Mouse (Mus musculus): ENCODE measurements around the gene Pgap3. TPM values are rescaled to one million over a fixed set of nuclear protein-coding genes. Genes with fewer than 3 reads are reported as not detected.

Gene Pgap3
- polyA plus RNA-seq, 1 experiment from 2014 or later, result 12.6 TPM

- Histone ChIP-seq H3K9me3 (ENCODE audit: control insufficient read depth, low read depth, low read length) (no peaks in the 10 kb centered on the region), H3K9ac (replicated peaks; ENCODE audit: low read depth, low read length) (no peak overlapping the region), H3K27ac (ENCODE audit: low read length) (no peak overlapping the region), H3K4me2 (replicated peaks; ENCODE audit: low read depth, low read length) (no peak overlapping the region), H3K27me3 (ENCODE audit: control insufficient read depth, insufficient read depth, low read length) (no peaks in the 10 kb centered on the region), H3K36me3 (ENCODE audit: control insufficient read depth, insufficient read depth, low read length) (peaks cover 32% of the 10 kb centered on the region), H3K4me1 (ENCODE audit: control insufficient read depth, insufficient read depth, low read length) (0 out of 2 replicates have a peak, but pooled peaks cover 4% of the 10 kb centered on the region), H3K4me3 (ENCODE audit: low read depth, low read length) (no peak overlapping the region)
- ATAC-seq (ENCODE audit: insufficient number of reproducible peaks, insufficient read depth, low FRiP score, low read depth), result no peak
- WGBS, result 81% methylated on average over 6 of the region's 6 CpGs
These were observed 27.0 kb downstream of the Pgap3 start for GRCm38 (mm10) chr11:98373244-98373643.

DNA sequence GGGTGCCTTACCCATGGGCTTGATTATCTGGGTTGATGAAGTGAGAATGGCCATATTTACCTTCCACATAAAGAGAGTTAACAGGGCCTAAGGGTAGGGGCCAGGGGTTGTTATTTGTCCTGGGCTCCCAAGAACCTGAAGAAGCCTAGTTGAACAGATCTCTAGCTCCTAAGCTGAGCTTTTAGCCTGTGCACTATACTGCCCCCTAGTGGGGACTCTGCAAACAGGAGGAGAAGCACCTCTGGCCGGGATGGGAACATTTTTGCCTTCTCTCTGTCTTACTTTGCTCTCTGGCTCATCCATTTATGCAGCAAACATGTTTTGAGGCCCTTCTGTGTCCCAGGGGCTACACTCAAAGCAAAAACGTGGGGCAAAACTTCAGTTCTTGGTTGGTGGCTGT is 27.9 kb downstream of the Pgap3 start:
- no peak overlapping the region for H3K4me2 ChIP-seq (replicated peaks; ENCODE audit: low read depth, low read length)
- ATAC-seq (ENCODE audit: insufficient number of reproducible peaks, insufficient read depth, low FRiP score, low read depth), result no peak
- no peak overlapping the region for H3K9ac ChIP-seq (replicated peaks; ENCODE audit: low read depth, low read length)
- peaks cover 24% of the 10 kb centered on the region for H3K36me3 ChIP-seq (ENCODE audit: control insufficient read depth, insufficient read depth, low read length)
- no peak overlapping the region for H3K27ac ChIP-seq (ENCODE audit: low read length)
- 0 out of 2 replicates have a peak, but pooled peaks cover 4% of the 10 kb centered on the region for H3K4me1 ChIP-seq (ENCODE audit: control insufficient read depth, insufficient read depth, low read length)
- WGBS, result 11% methylated on average over 2 of the region's 2 CpGs
- H3K9me3 ChIP-seq (ENCODE audit: control insufficient read depth, low read depth, low read length), result no peaks in the 10 kb centered on the region
- no peaks in the 10 kb centered on the region for H3K27me3 ChIP-seq (ENCODE audit: control insufficient read depth, insufficient read depth, low read length)
- H3K4me3 ChIP-seq (ENCODE audit: low read depth, low read length), result no peak overlapping the region

DNA sequence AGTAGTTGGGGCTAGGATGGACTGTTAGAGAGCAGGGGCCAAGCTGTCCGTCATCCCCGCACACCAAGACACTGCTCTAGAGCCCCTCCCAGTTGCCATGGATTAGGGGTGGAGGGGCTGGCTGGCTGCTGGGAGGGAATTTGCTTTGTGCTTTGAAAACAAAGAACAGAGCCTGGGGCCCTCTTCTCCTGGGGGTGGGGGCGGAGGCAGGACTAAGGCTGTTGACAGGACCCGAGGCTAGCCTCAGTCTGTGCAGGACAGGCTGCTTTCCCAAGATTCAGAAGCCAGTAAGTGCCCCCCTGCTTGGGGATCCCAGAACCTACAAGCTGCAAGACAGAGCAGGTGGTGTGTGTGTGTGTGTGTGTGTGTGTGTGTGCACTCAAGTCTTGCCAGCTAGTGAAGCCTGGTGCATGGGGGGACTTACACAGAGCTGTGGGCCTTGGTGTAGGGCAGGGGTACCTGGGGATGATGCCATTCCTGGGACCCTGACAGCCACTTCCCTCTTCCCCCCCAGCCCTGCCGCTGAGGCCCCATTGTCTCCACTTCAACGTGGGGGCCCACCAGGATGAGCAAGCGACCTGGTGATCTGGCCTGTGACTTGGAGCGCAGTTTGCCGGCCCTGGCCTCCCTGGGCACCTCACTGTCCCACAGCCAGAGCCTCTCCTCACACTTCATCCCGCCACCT is 28.6 kb downstream of the Pgap3 start:
- H3K36me3 ChIP-seq (ENCODE audit: control insufficient read depth, insufficient read depth, low read length), result peaks cover 19% of the 10 kb centered on the region
- H3K27ac ChIP-seq (ENCODE audit: low read length), result no peak overlapping the region
- H3K9me3 ChIP-seq (ENCODE audit: control insufficient read depth, low read depth, low read length), result no peaks in the 10 kb centered on the region
- no peak overlapping the region for H3K4me3 ChIP-seq (ENCODE audit: low read depth, low read length)
- H3K4me2 ChIP-seq (replicated peaks; ENCODE audit: low read depth, low read length), result no peak overlapping the region
- ATAC-seq (ENCODE audit: insufficient number of reproducible peaks, insufficient read depth, low FRiP score, low read depth), result peak; percentile 73; the same call in 1 of the 2 replicates
- no peak overlapping the region for H3K9ac ChIP-seq (replicated peaks; ENCODE audit: low read depth, low read length)
- WGBS, result 61% methylated on average over 7 of the region's 10 CpGs
- 0 out of 2 replicates have a peak, but pooled peaks cover 4% of the 10 kb centered on the region for H3K4me1 ChIP-seq (ENCODE audit: control insufficient read depth, insufficient read depth, low read length)
- H3K27me3 ChIP-seq (ENCODE audit: control insufficient read depth, insufficient read depth, low read length), result no peaks in the 10 kb centered on the region

DNA sequence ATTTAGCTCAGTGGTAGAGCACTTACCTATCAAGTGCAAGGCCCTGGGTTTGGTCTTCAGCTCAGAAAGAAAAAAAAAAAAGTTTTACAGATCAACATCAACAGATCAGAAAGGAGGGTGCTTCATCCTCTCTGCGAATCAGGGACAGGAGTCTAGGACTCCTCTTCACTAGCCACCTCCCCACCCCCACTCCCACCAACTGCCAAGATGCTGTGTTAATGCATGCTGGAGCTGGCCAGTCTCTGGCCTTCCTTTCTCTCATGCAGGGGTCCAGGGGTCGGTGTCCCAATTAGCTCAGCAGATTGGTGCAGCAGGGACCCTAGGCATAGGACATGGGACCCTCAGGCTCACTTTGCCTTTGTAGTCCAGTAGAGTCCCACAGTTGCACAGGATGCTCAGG is 29.7 kb downstream of the Pgap3 start:
- H3K27ac ChIP-seq (ENCODE audit: low read length), result no peak overlapping the region
- H3K27me3 ChIP-seq (ENCODE audit: control insufficient read depth, insufficient read depth, low read length), result no peaks in the 10 kb centered on the region
- 0 out of 2 replicates have a peak, but pooled peaks cover 4% of the 10 kb centered on the region for H3K4me1 ChIP-seq (ENCODE audit: control insufficient read depth, insufficient read depth, low read length)
- ATAC-seq (ENCODE audit: insufficient number of reproducible peaks, insufficient read depth, low FRiP score, low read depth), result no peak
- no peak overlapping the region for H3K4me3 ChIP-seq (ENCODE audit: low read depth, low read length)
- WGBS, result 87% methylated on average over 2 of the region's 2 CpGs
- H3K9me3 ChIP-seq (ENCODE audit: control insufficient read depth, low read depth, low read length), result no peaks in the 10 kb centered on the region
- H3K4me2 ChIP-seq (replicated peaks; ENCODE audit: low read depth, low read length), result no peak overlapping the region
- peaks cover 12% of the 10 kb centered on the region for H3K36me3 ChIP-seq (ENCODE audit: control insufficient read depth, insufficient read depth, low read length)
- H3K9ac ChIP-seq (replicated peaks; ENCODE audit: low read depth, low read length), result no peak overlapping the region

DNA sequence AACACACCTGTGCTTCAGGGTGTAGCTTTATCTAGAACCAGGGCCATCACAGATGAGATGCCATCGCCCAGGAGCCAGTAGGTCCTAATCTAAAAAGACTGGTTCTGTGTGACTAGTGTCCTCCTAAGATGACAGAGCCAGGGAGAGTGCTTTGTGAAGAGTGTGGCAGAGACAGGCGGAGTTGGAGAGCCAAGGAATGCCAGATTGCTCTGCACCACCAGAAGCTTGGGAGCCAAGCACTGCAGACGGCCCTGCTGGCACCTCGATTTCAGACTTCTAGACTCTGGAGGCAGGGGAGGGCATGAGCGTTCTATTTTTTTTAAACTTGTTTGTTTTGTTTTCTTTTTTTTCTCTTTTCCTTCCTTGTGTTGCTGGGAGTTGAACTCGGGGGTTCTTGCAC is 31.0 kb downstream of the Pgap3 start:
- H3K36me3 ChIP-seq (ENCODE audit: control insufficient read depth, insufficient read depth, low read length), result 0 out of 2 replicates have a peak, but pooled peaks cover 3% of the 10 kb centered on the region
- H3K27ac ChIP-seq (ENCODE audit: low read length), result no peak overlapping the region
- H3K27me3 ChIP-seq (ENCODE audit: control insufficient read depth, insufficient read depth, low read length), result no peaks in the 10 kb centered on the region
- H3K4me3 ChIP-seq (ENCODE audit: low read depth, low read length), result no peak overlapping the region
- H3K9ac ChIP-seq (replicated peaks; ENCODE audit: low read depth, low read length), result no peak overlapping the region
- H3K9me3 ChIP-seq (ENCODE audit: control insufficient read depth, low read depth, low read length), result no peaks in the 10 kb centered on the region
- 78% methylated on average over 6 of the region's 6 CpGs for WGBS
- ATAC-seq (ENCODE audit: insufficient number of reproducible peaks, insufficient read depth, low FRiP score, low read depth), result no peak
- H3K4me1 ChIP-seq (ENCODE audit: control insufficient read depth, insufficient read depth, low read length), result 0 out of 2 replicates have a peak, but pooled peaks cover 4% of the 10 kb centered on the region
- no peak overlapping the region for H3K4me2 ChIP-seq (replicated peaks; ENCODE audit: low read depth, low read length)

GRCm38 (mm10) chr11:98367863-98368186 is 32.5 kb downstream of the Pgap3 start:
- ATAC-seq (ENCODE audit: insufficient number of reproducible peaks, insufficient read depth, low FRiP score, low read depth), result no peak
- WGBS, result 78% methylated on average over 7 of the region's 7 CpGs
- no peak overlapping the region for H3K9ac ChIP-seq (replicated peaks; ENCODE audit: low read depth, low read length)

DNA sequence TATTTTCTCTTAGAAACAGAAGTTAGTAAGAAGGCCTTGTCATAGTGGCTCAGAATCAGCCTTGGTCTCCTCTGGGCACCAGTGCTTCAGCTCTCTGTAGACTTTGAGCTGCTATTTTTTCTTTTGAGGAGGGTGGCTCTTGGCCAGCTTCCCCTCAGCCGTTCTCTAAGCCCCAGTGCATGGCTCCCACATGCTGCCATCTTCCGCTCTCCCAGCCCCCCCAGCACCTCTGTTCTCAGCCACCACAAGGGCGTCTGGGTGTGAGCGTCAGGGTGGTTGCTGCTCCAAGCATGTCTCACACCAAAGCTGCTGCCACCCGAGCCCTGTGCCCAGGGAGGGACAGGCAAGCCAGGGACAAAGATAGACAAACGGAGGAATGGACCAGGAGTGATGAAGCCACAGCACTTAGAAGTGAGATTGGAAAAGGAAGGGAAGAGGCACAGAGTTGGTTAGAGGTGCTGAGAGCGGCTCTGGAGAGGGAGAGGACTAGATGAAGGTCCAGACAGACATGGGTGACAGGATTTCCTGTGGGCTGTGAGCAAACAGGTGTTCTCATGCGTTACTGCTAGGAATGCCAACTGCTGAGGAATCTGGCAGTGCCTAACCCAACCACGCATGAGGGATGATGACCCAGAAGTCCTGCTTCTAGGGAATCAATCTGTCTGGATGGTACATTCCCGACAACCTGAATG is 33.0 kb downstream of the Pgap3 start:
- ATAC-seq (ENCODE audit: insufficient number of reproducible peaks, insufficient read depth, low FRiP score, low read depth), result no peak
- no peak overlapping the region for H3K4me2 ChIP-seq (replicated peaks; ENCODE audit: low read depth, low read length)
- H3K9me3 ChIP-seq (ENCODE audit: control insufficient read depth, low read depth, low read length), result no peaks in the 10 kb centered on the region
- H3K27me3 ChIP-seq (ENCODE audit: control insufficient read depth, insufficient read depth, low read length), result no peaks in the 10 kb centered on the region
- H3K36me3 ChIP-seq (ENCODE audit: control insufficient read depth, insufficient read depth, low read length), result no peaks in the 10 kb centered on the region
- H3K4me1 ChIP-seq (ENCODE audit: control insufficient read depth, insufficient read depth, low read length), result peaks cover 9% of the 10 kb centered on the region; the same call in 1 of the 2 replicates
- no peak overlapping the region for H3K27ac ChIP-seq (ENCODE audit: low read length)
- 75% methylated on average over 10 of the region's 10 CpGs for WGBS
- no peak overlapping the region for H3K4me3 ChIP-seq (ENCODE audit: low read depth, low read length)
- no peak overlapping the region for H3K9ac ChIP-seq (replicated peaks; ENCODE audit: low read depth, low read length)

More at GRCm38 (mm10) chr11:98367863-98368186, 32.5 kb downstream of the Pgap3 start:
- Histone ChIP-seq H3K9me3 (ENCODE audit: control insufficient read depth, low read depth, low read length) (no peaks in the 10 kb centered on the region), H3K4me1 (ENCODE audit: control insufficient read depth, insufficient read depth, low read length) (peaks cover 9% of the 10 kb centered on the region; the same call in 1 of the 2 replicates), H3K27ac (ENCODE audit: low read length) (no peak overlapping the region), H3K36me3 (ENCODE audit: control insufficient read depth, insufficient read depth, low read length) (0 out of 2 replicates have a peak, but pooled peaks cover under 1% of the 10 kb centered on the region), H3K4me3 (ENCODE audit: low read depth, low read length) (no peak overlapping the region), H3K4me2 (replicated peaks; ENCODE audit: low read depth, low read length) (no peak overlapping the region), H3K27me3 (ENCODE audit: control insufficient read depth, insufficient read depth, low read length) (no peaks in the 10 kb centered on the region)

GRCm38 (mm10) chr11:98366290-98366689 is 34.0 kb downstream of the Pgap3 start:
- no peaks in the 10 kb centered on the region for H3K27me3 ChIP-seq (ENCODE audit: control insufficient read depth, insufficient read depth, low read length)
- no peak overlapping the region for H3K4me2 ChIP-seq (replicated peaks; ENCODE audit: low read depth, low read length)
- H3K9me3 ChIP-seq (ENCODE audit: control insufficient read depth, low read depth, low read length), result no peaks in the 10 kb centered on the region
- H3K4me1 ChIP-seq (ENCODE audit: control insufficient read depth, insufficient read depth, low read length), result peaks cover 5% of the 10 kb centered on the region; the same call in 1 of the 2 replicates
- WGBS, result 71% methylated on average over 10 of the region's 10 CpGs
- H3K36me3 ChIP-seq (ENCODE audit: control insufficient read depth, insufficient read depth, low read length), result no peaks in the 10 kb centered on the region
- H3K9ac ChIP-seq (replicated peaks; ENCODE audit: low read depth, low read length), result no peak overlapping the region
- no peak overlapping the region for H3K27ac ChIP-seq (ENCODE audit: low read length)
- no peak overlapping the region for H3K4me3 ChIP-seq (ENCODE audit: low read depth, low read length)
- no peak for ATAC-seq (ENCODE audit: insufficient number of reproducible peaks, insufficient read depth, low FRiP score, low read depth)
